Mouse (Mus musculus): Measurements from ENCODE around the gene Eps8.

GRCm38 (mm10) chr6:137576091-137576490 lies 78.6 kb downstream of the Eps8 start:
- TF ChIP-seq CTCF (IDR thresholded peaks at IDR 0.05; ENCODE audit: low read depth, low read length) = no peak
- TF ChIP-seq POLR2A (IDR thresholded peaks at IDR 0.05; ENCODE audit: insufficient read depth, low read length) = no peak

All from ES-Bruce4 (cell line).